Mouse (Mus musculus) cerebellum, adult 2 months (tissue): ENCODE results near the gene Thsd7b.

ENCODE experiments used
- CTCF ChIP-seq: fragments of 200-500 bp; IDR thresholded peaks from 2 replicates; pipeline ENCODE4 v1.5.1; 2011; ENCODE audit warnings: low read depth, mild to moderate bottlenecking, control low read depth, low read length, moderate library complexity, borderline replicate concordance; ENCODE audit not compliant: insufficient read depth
- POLR2A ChIP-seq: fragments of 200-500 bp; IDR thresholded peaks from 2 replicates; pipeline ENCODE4 v1.6.1; 2011; ENCODE audit warnings: low read length, control low read depth, borderline replicate concordance; ENCODE audit not compliant: insufficient read depth

DNA sequence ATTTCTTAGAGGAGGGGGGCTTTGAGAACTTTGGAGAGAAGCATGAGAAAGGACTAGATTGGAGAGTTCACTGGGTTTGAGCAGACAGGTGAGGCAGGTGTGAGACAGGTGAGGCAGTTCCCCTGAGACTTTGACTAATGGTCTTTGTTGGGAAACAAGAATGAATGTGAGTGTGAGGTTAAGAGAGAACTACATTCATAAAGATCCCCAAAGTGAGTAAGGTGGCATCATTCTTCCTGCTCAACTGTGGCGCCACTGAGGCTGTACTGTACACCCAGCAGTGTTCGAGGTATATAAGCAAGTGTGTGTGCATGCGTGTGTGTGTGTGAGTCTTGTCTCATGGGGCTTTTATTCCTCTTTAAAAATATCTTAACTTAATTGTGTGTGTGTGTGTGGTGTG, 6.4 kb upstream of the Thsd7b start:
- TF ChIP-seq CTCF (no peak), POLR2A (no peak)
